Mouse (Mus musculus) liver, adult 10 weeks (tissue): Measurements from ENCODE around the gene Chac2. TPM values are rescaled to one million over a fixed set of nuclear protein-coding genes. Genes with fewer than 3 reads are reported as not detected.

ENCODE experiments used
- polyA plus RNA-seq: library from polyadenylated mRNA; stranded (reverse); fragments of 350-450 nt; fragmentation: Illumina TruSeq; extraction: RNeasy Lipid Tissue Mini Kit (QIAGEN cat#74804); gene quantifications from one replicate; pipeline ENCODE4 v1.2.3, GENCODE M21; 2014; ENCODE audit warnings: low read depth, low replicate concordance

Gene Chac2
- 133 TPM for polyA plus RNA-seq

DNA sequence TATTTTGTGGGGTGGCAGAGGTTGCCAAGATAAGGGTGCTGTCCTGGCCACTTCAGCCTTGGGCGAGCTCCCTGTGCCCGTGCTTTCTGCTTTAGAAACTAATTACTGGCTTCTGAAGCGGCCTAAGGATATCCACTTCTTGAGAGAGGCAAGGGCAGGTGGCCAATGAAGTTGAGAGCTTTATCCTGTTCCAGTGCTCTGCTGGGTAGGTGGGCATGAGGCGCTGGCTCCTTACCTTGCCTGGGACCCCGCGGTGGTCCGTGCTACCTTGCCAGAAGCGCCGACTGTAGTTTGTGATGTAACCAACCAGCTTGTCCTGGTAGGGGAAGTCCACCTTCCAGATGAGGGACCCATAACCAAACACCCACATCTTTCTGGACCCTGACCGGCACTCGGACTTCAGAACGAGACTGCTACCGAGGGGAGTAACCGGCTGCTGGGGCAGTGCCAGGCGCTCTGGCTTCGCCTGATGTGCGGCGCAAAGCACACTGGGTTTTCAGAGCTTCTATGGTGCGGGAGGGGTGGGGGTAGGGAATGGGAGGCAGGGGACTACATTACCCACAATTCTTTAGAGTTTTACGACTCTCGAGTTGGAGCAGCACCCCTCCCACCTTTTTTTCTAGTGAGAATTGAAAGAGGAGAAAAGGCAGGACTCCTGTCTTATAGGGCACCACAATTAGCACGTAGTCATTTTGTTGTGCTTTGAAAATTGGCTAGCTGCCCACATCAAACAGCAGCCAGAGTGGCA is at the start of gene Chac2:
Chac2 (minus strand) TSS at position 474 of the 748 bp plus-strand sequence.

GRCm38 (mm10) chr11:30954279-30954725 is 31.8 kb downstream of the Chac2 start, which contains the start of gene Erlec1:
Gene Erlec1, minus strand, starts transcription at chr11:30954335.

Other genes starting within 250 kb of the Chac2 start
- 92.5 TPM for gene Psme4, start 214.6 kb downstream of the Chac2 start, polyA plus RNA-seq
- gene Gpr75, start 101.0 kb downstream of the Chac2 start, polyA plus RNA-seq = not detected
- 13.7 TPM for gene Asb3, start 100.9 kb downstream of the Chac2 start, polyA plus RNA-seq
- 78.4 TPM for gene Erlec1, start 32.0 kb downstream of the Chac2 start, polyA plus RNA-seq
- gene Gm17332, start 196.1 kb upstream of the Chac2 start, polyA plus RNA-seq = not detected